Mouse (Mus musculus) midbrain, embryonic 11.5 days (tissue): ENCODE results near the gene Dclk3. TPM values are rescaled to one million over a fixed set of nuclear protein-coding genes. Genes with fewer than 3 reads are reported as not detected.

Source experiments
- ATAC-seq: fragments of 200-750 bp; cut with Nextera tagmentation; 2 replicates; pipeline ENCODE4 v1.8.0; 2017; ENCODE audit warnings: moderate TSS enrichment, moderate library complexity; ENCODE audit not compliant: low FRiP score
- DNase-seq: peaks from one replicate; pipeline ENCODE4 v3.0.0; 2015; ENCODE audit warnings: low spot score; ENCODE audit errors: missing footprints
- H3K27ac ChIP-seq: fragments of 300-500 bp; sonication (generic); 2 replicates; pipeline ENCODE4 v1.5.1; 2014; ENCODE audit warnings: low read depth, low read length
- H3K27me3 ChIP-seq: fragments of 300-500 bp; sonication (generic); 2 replicates; pipeline ENCODE4 v1.6.1; 2014; ENCODE audit warnings: mild to moderate bottlenecking, low read length, moderate library complexity, mixed read lengths; ENCODE audit not compliant: control insufficient read depth, insufficient read depth
- H3K36me3 ChIP-seq: fragments of 300-500 bp; sonication (generic); 2 replicates; pipeline ENCODE4 v1.6.1; 2014; ENCODE audit warnings: mild to moderate bottlenecking, low read length, moderate library complexity, mixed read lengths; ENCODE audit not compliant: control insufficient read depth, insufficient read depth
- H3K4me1 ChIP-seq: fragments of 300-500 bp; sonication (generic); 2 replicates; pipeline ENCODE4 v1.6.1; 2014; ENCODE audit warnings: low read length; ENCODE audit not compliant: control insufficient read depth, insufficient read depth
- H3K4me2 ChIP-seq: fragments of 300-500 bp; sonication (generic); 2 replicates; pipeline ENCODE4 v1.6.1; 2014; ENCODE audit warnings: mild to moderate bottlenecking, moderate library complexity
- H3K4me3 ChIP-seq: fragments of 300-500 bp; sonication (generic); 2 replicates; pipeline ENCODE4 v1.5.1; 2014; ENCODE audit warnings: low read depth, low read length
- H3K9ac ChIP-seq: fragments of 300-500 bp; sonication (generic); 2 replicates; pipeline ENCODE4 v1.6.1; 2014; ENCODE audit warnings: low read length
- H3K9me3 ChIP-seq: fragments of 300-500 bp; sonication (generic); 2 replicates; pipeline ENCODE4 v1.6.1; 2016; ENCODE audit warnings: low read length; ENCODE audit not compliant: control insufficient read depth
- WGBS: fragments of 180-500 bp; shearing (Covaris S2); extraction: QIAGEN DNeasy Blood & Tissue Kit; methylation state at CpG from one replicate; pipeline ENCODE4 v1.1.7; 2014; 5-methylcytosine and 5-hydroxymethylcytosine counted together
- polyA plus RNA-seq: library from polyadenylated mRNA; unstranded; fragments of >200 nt; fragmentation: Nextera tagmentation; extraction: Ambion mirVana; gene quantifications from 2 replicates; pipeline ENCODE4 v1.2.1, GENCODE M21; 2014

The Dclk3 gene
- polyA plus RNA-seq, result 0.18 and 0.28 TPM in 2 replicates

GRCm38 (mm10) chr9:111438904-111439835, at the start of gene Dclk3:
Dclk3 (plus strand) TSS chr9:111439081.
- Histone ChIP-seq H3K4me2 (peak within 1 kb of the TSS; percentile 77), H3K27ac (no peak within 1 kb of the TSS), H3K27me3 (peaks cover 24% of the 10 kb centered on the region), H3K4me3 (peak within 1 kb of the TSS; percentile 45), H3K9me3 (no peaks in the 10 kb centered on the region), H3K9ac (peak within 1 kb of the TSS; percentile 60), H3K4me1 (no peaks in the 10 kb centered on the region), H3K36me3 (no peaks in the 10 kb centered on the region)
- 5% methylated on average over 49 of the region's 57 CpGs for WGBS
- DNase-seq (peak; percentile 88), ATAC-seq (peak; percentile 68)

GRCm38 (mm10) chr9:111390016-111390415, 48.9 kb upstream of the Dclk3 start:
- H3K4me2 ChIP-seq, result no peak overlapping the region
- ATAC-seq (no peak), DNase-seq (no peak)
- no peaks in the 10 kb centered on the region for H3K36me3 ChIP-seq
- no peak overlapping the region for H3K4me3 ChIP-seq
- no peaks in the 10 kb centered on the region for H3K27me3 ChIP-seq
- no peaks in the 10 kb centered on the region for H3K4me1 ChIP-seq
- WGBS, result 88% methylated on average over 9 of the region's 9 CpGs
- H3K27ac ChIP-seq, result no peak overlapping the region
- H3K9me3 ChIP-seq, result no peaks in the 10 kb centered on the region
- H3K9ac ChIP-seq, result no peak overlapping the region

GRCm38 (mm10) chr9:111391036-111391435, 47.8 kb upstream of the Dclk3 start:
- ATAC-seq, result no peak
- Histone ChIP-seq H3K36me3 (no peaks in the 10 kb centered on the region), H3K27ac (no peak overlapping the region), H3K9ac (no peak overlapping the region), H3K4me1 (no peaks in the 10 kb centered on the region), H3K4me3 (no peak overlapping the region), H3K4me2 (no peak overlapping the region), H3K27me3 (no peaks in the 10 kb centered on the region), H3K9me3 (no peaks in the 10 kb centered on the region)
- no peak for DNase-seq
- 86% methylated on average over 8 of the region's 8 CpGs for WGBS

- no peak for DNase-seq
- 88% methylated on average over 18 of the region's 18 CpGs for WGBS
Measured at GRCm38 (mm10) chr9:111391926-111392442, 46.9 kb upstream of the Dclk3 start.

GRCm38 (mm10) chr9:111395265-111395664, 43.6 kb upstream of the Dclk3 start:
- no peak overlapping the region for H3K9ac ChIP-seq
- no peaks in the 10 kb centered on the region for H3K4me1 ChIP-seq
- H3K4me2 ChIP-seq, result no peak overlapping the region
- no peaks in the 10 kb centered on the region for H3K36me3 ChIP-seq
- ATAC-seq (no peak), DNase-seq (no peak)
- no peaks in the 10 kb centered on the region for H3K9me3 ChIP-seq
- no peak overlapping the region for H3K27ac ChIP-seq
- no peaks in the 10 kb centered on the region for H3K27me3 ChIP-seq
- H3K4me3 ChIP-seq, result no peak overlapping the region
- WGBS, result 69% methylated on average over 5 of the region's 5 CpGs

More at GRCm38 (mm10) chr9:111391926-111392442, 46.9 kb upstream of the Dclk3 start:
- Histone ChIP-seq H3K27me3 (no peaks in the 10 kb centered on the region), H3K27ac (no peak overlapping the region), H3K4me1 (no peaks in the 10 kb centered on the region), H3K9me3 (no peaks in the 10 kb centered on the region), H3K4me2 (no peak overlapping the region), H3K4me3 (no peak overlapping the region), H3K36me3 (no peaks in the 10 kb centered on the region), H3K9ac (no peak overlapping the region)
- no peak for ATAC-seq

GRCm38 (mm10) chr9:111398059-111398458, 40.8 kb upstream of the Dclk3 start:
- H3K4me3 ChIP-seq, result no peak overlapping the region
- no peaks in the 10 kb centered on the region for H3K36me3 ChIP-seq
- H3K9ac ChIP-seq, result no peak overlapping the region
- DNase-seq, result no peak
- no peaks in the 10 kb centered on the region for H3K27me3 ChIP-seq
- no peak overlapping the region for H3K4me2 ChIP-seq
- no peaks in the 10 kb centered on the region for H3K9me3 ChIP-seq
- no peak overlapping the region for H3K27ac ChIP-seq
- ATAC-seq, result no peak
- WGBS, result 80% methylated on average over 2 of the region's 2 CpGs
- no peaks in the 10 kb centered on the region for H3K4me1 ChIP-seq

- ATAC-seq (no peak), DNase-seq (no peak)
- 93% methylated on average over 4 of the region's 4 CpGs for WGBS
- Histone ChIP-seq H3K4me1 (no peaks in the 10 kb centered on the region), H3K9me3 (no peaks in the 10 kb centered on the region), H3K36me3 (no peaks in the 10 kb centered on the region), H3K27me3 (no peaks in the 10 kb centered on the region), H3K27ac (no peak overlapping the region), H3K4me2 (no peak overlapping the region), H3K9ac (no peak overlapping the region), H3K4me3 (no peak overlapping the region)
Measured at GRCm38 (mm10) chr9:111400089-111400488, 38.8 kb upstream of the Dclk3 start.

- ATAC-seq (no peak), DNase-seq (no peak)
- Histone ChIP-seq H3K4me2 (no peak overlapping the region), H3K27ac (no peak overlapping the region), H3K9me3 (no peaks in the 10 kb centered on the region), H3K4me3 (no peak overlapping the region), H3K9ac (no peak overlapping the region), H3K36me3 (no peaks in the 10 kb centered on the region), H3K27me3 (no peaks in the 10 kb centered on the region), H3K4me1 (no peaks in the 10 kb centered on the region)
- WGBS, result 87% methylated on average over 4 of the region's 4 CpGs
Measured at GRCm38 (mm10) chr9:111403159-111403558, 35.7 kb upstream of the Dclk3 start.

GRCm38 (mm10) chr9:111404346-111405079, 34.4 kb upstream of the Dclk3 start:
- Histone ChIP-seq H3K9me3 (no peaks in the 10 kb centered on the region), H3K4me3 (no peak overlapping the region), H3K4me1 (no peaks in the 10 kb centered on the region), H3K4me2 (no peak overlapping the region), H3K27ac (no peak overlapping the region), H3K36me3 (no peaks in the 10 kb centered on the region), H3K9ac (no peak overlapping the region), H3K27me3 (no peaks in the 10 kb centered on the region)
- 89% methylated on average over 12 of the region's 12 CpGs for WGBS
- DNase-seq, result no peak
- ATAC-seq, result no peak
